Mouse (Mus musculus): ENCODE results near the gene Mgat5b. TPM values are rescaled to one million over a fixed set of nuclear protein-coding genes. Genes with fewer than 3 reads are reported as not detected.

Gene Mgat5b
- total RNA-seq, 1 experiment, result 7.1 TPM

- peak overlapping the region; percentile 35 to 36; a peak in 2 of 4 replicates for H3K4me3 ChIP-seq (ENCODE audit: insufficient read depth in 1 of 2, low read depth in 1 of 2, low read length in 2 of 2, poor library complexity in 1 of 2, severe bottlenecking in 1 of 2)
- no peak overlapping the region for H3K27ac ChIP-seq (ENCODE audit: insufficient read depth, low read depth, low read length, poor library complexity, severe bottlenecking)
- H3K4me1 ChIP-seq (ENCODE audit: control insufficient read depth in 2 of 2, insufficient read depth in 2 of 2, low read length in 2 of 2, poor library complexity in 1 of 2), result peaks cover 0 to 18% of the 10 kb centered on the region in 2 experiments; a peak in 2 of 4 replicates
- no peak for DNase-seq (ENCODE audit: low read depth, low spot score)
- H3K9me3 ChIP-seq (ENCODE audit: control insufficient read depth, insufficient read depth, low read depth, low read length), result no peaks in the 10 kb centered on the region
- in situ Hi-C loops (cut with MboI; ENCODE audit: low sequenced_read_pairs in 2 of 2, unreplicated experiment in 2 of 2), result no loop called here
- no peaks in the 10 kb centered on the region for H3K36me3 ChIP-seq (ENCODE audit: control insufficient read depth, insufficient read depth, low read length, poor library complexity, severe bottlenecking)
- no peak overlapping the region for H3K9ac ChIP-seq (ENCODE audit: insufficient read depth, low read depth, low read length, poor library complexity, severe bottlenecking)
- TF ChIP-seq CHD2 (IDR thresholded peaks at IDR 0.05; ENCODE audit: low read depth, low read length), result no peak
- TF ChIP-seq ZC3H11A (IDR thresholded peaks at IDR 0.05; ENCODE audit: borderline replicate concordance, low read depth, low read length), result no peak
- no peak for TF ChIP-seq HCFC1 (IDR thresholded peaks at IDR 0.05; ENCODE audit: borderline replicate concordance, insufficient read depth, low read length)
- TF ChIP-seq ZNF384 (IDR thresholded peaks at IDR 0.05; ENCODE audit: low read depth, low read length), result no peak
- no peak for TF ChIP-seq MAFK (IDR thresholded peaks at IDR 0.05; ENCODE audit: insufficient read depth, low read depth, low read length)
Measured at GRCm38 (mm10) chr11:117027681-117028080, 109.0 kb downstream of the Mgat5b start.

DNA sequence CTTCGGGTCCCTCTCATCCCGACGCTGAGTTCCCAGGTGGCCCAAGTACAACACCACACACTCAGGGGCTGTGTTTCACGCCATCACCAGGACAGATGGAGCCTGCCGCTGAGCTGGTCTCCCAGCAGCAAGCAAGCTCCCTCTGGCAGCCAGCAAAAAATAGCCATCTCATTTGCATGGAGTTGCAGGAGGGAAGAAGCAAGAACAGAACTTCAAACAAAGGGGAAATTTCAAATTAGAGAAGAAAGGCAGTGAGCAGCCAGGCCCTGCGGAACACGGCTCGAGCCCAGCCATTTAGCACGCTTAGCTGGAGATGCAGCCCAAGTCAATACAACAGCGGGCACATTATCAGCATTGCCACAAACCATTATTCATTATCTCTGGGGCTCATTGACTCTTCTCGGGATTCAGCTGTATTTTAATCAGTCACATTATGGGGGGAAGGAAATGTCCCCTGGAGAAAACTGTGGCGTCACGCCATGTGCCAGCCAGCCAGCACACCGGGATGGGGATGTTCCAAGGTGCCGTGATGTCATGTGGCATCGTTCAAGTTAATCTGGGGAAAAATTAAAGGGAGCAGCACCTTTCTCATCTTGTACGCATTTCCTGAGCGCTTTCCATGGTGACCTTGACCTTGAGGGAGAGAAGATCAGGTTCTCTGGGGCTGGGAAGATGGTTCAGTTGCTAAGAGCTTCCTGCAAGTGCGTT is 110.4 kb downstream of the Mgat5b start:
- Histone ChIP-seq H3K9me3 (ENCODE audit: control insufficient read depth, insufficient read depth, low read depth, low read length) (no peaks in the 10 kb centered on the region), H3K36me3 (ENCODE audit: control insufficient read depth, insufficient read depth, low read length, poor library complexity, severe bottlenecking) (no peaks in the 10 kb centered on the region), H3K9ac (ENCODE audit: insufficient read depth, low read depth, low read length, poor library complexity, severe bottlenecking) (no peak overlapping the region), H3K4me3 (ENCODE audit: insufficient read depth in 1 of 2, low read depth in 1 of 2, low read length in 2 of 2, poor library complexity in 1 of 2, severe bottlenecking in 1 of 2) (no peak overlapping the region), H3K27ac (ENCODE audit: insufficient read depth, low read depth, low read length, poor library complexity, severe bottlenecking) (no peak overlapping the region), H3K4me1 (ENCODE audit: control insufficient read depth in 2 of 2, insufficient read depth in 2 of 2, low read length in 2 of 2, poor library complexity in 1 of 2) (peaks cover 0 to 18% of the 10 kb centered on the region in 2 experiments; a peak in 2 of 4 replicates)
- DNase-seq (ENCODE audit: low read depth, low spot score), result no peak
- in situ Hi-C loops (cut with MboI; ENCODE audit: low sequenced_read_pairs in 2 of 2, unreplicated experiment in 2 of 2), result no loop called here
- TF ChIP-seq MAFK (IDR thresholded peaks at IDR 0.05; ENCODE audit: insufficient read depth, low read depth, low read length) (no peak), ZNF384 (IDR thresholded peaks at IDR 0.05; ENCODE audit: low read depth, low read length) (no peak), ZC3H11A (IDR thresholded peaks at IDR 0.05; ENCODE audit: borderline replicate concordance, low read depth, low read length) (no peak), CHD2 (IDR thresholded peaks at IDR 0.05; ENCODE audit: low read depth, low read length) (no peak), HCFC1 (IDR thresholded peaks at IDR 0.05; ENCODE audit: borderline replicate concordance, insufficient read depth, low read length) (no peak)

GRCm38 (mm10) chr11:117029569-117029955 is 110.9 kb downstream of the Mgat5b start:
- Histone ChIP-seq H3K9me3 (ENCODE audit: control insufficient read depth, insufficient read depth, low read depth, low read length) (no peaks in the 10 kb centered on the region), H3K36me3 (ENCODE audit: control insufficient read depth, insufficient read depth, low read length, poor library complexity, severe bottlenecking) (no peaks in the 10 kb centered on the region), H3K9ac (ENCODE audit: insufficient read depth, low read depth, low read length, poor library complexity, severe bottlenecking) (no peak overlapping the region), H3K4me3 (ENCODE audit: insufficient read depth in 1 of 2, low read depth in 1 of 2, low read length in 2 of 2, poor library complexity in 1 of 2, severe bottlenecking in 1 of 2) (no peak overlapping the region), H3K4me1 (ENCODE audit: control insufficient read depth in 2 of 2, insufficient read depth in 2 of 2, low read length in 2 of 2, poor library complexity in 1 of 2) (peaks cover 0 to 18% of the 10 kb centered on the region in 2 experiments; a peak in 2 of 4 replicates), H3K27ac (ENCODE audit: insufficient read depth, low read depth, low read length, poor library complexity, severe bottlenecking) (no peak overlapping the region)
- TF ChIP-seq HCFC1 (IDR thresholded peaks at IDR 0.05; ENCODE audit: borderline replicate concordance, insufficient read depth, low read length) (no peak), ZNF384 (IDR thresholded peaks at IDR 0.05; ENCODE audit: low read depth, low read length) (no peak), MAFK (IDR thresholded peaks at IDR 0.05; ENCODE audit: insufficient read depth, low read depth, low read length) (no peak), CHD2 (IDR thresholded peaks at IDR 0.05; ENCODE audit: low read depth, low read length) (no peak), ZC3H11A (IDR thresholded peaks at IDR 0.05; ENCODE audit: borderline replicate concordance, low read depth, low read length) (no peak)
- in situ Hi-C loops (cut with MboI; ENCODE audit: low sequenced_read_pairs in 2 of 2, unreplicated experiment in 2 of 2), result no loop called here
- DNase-seq (ENCODE audit: low read depth, low spot score), result no peak

DNA sequence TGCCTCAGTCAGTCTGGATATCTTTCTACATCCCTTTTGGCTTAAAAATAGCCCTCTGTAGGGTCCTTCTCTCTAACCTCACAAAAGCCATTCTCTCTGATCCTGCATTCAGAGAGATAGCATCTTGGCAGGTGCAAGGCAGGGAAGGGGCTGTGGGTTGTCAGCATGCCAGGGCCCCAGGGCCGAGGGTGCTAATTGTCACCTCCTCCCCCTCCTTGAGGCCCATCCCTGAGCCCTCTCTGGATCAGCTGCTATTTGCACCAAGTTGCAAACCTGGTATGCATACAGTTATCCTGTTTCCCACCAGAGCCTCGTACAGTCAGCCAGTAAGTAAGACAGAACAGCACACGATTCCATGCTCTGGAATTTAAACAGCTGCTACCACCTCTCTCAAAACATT is 111.4 kb downstream of the Mgat5b start:
- Histone ChIP-seq H3K27ac (ENCODE audit: insufficient read depth, low read depth, low read length, poor library complexity, severe bottlenecking) (no peak overlapping the region), H3K9me3 (ENCODE audit: control insufficient read depth, insufficient read depth, low read depth, low read length) (no peaks in the 10 kb centered on the region), H3K9ac (ENCODE audit: insufficient read depth, low read depth, low read length, poor library complexity, severe bottlenecking) (no peak overlapping the region), H3K4me3 (ENCODE audit: insufficient read depth in 1 of 2, low read depth in 1 of 2, low read length in 2 of 2, poor library complexity in 1 of 2, severe bottlenecking in 1 of 2) (no peak overlapping the region), H3K4me1 (ENCODE audit: control insufficient read depth in 2 of 2, insufficient read depth in 2 of 2, low read length in 2 of 2, poor library complexity in 1 of 2) (peaks cover 0 to 18% of the 10 kb centered on the region in 2 experiments; a peak in 2 of 4 replicates), H3K36me3 (ENCODE audit: control insufficient read depth, insufficient read depth, low read length, poor library complexity, severe bottlenecking) (no peaks in the 10 kb centered on the region)
- TF ChIP-seq CHD2 (IDR thresholded peaks at IDR 0.05; ENCODE audit: low read depth, low read length) (no peak), ZNF384 (IDR thresholded peaks at IDR 0.05; ENCODE audit: low read depth, low read length) (no peak), ZC3H11A (IDR thresholded peaks at IDR 0.05; ENCODE audit: borderline replicate concordance, low read depth, low read length) (no peak), MAFK (IDR thresholded peaks at IDR 0.05; ENCODE audit: insufficient read depth, low read depth, low read length) (no peak), HCFC1 (IDR thresholded peaks at IDR 0.05; ENCODE audit: borderline replicate concordance, insufficient read depth, low read length) (no peak)
- in situ Hi-C loops (cut with MboI; ENCODE audit: low sequenced_read_pairs in 2 of 2, unreplicated experiment in 2 of 2), result no loop called here
- no peak for DNase-seq (ENCODE audit: low read depth, low spot score)

Data from ES-E14 (cell line).